Mouse (Mus musculus) limb, embryonic 15.5 days (tissue): ENCODE data around the gene Acacb. TPM values are rescaled to one million over a fixed set of nuclear protein-coding genes. Genes with fewer than 3 reads are reported as not detected.

ENCODE experiments used
- ATAC-seq: fragments of 200-750 bp; cut with Nextera tagmentation; 2 replicates; pipeline ENCODE4 v1.8.0; 2017; ENCODE audit warnings: low read depth, moderate TSS enrichment; ENCODE audit not compliant: insufficient number of reproducible peaks, low FRiP score, low TSS enrichment
- H3K27ac ChIP-seq: fragments of 300-500 bp; sonication (generic); 2 replicates; pipeline ENCODE4 v1.5.1; 2015; ENCODE audit warnings: moderate library complexity, mild to moderate bottlenecking, inconsistent platforms
- H3K27me3 ChIP-seq: fragments of 300-500 bp; sonication (generic); 2 replicates; pipeline ENCODE4 v1.6.1; 2015; ENCODE audit warnings: inconsistent platforms
- H3K36me3 ChIP-seq: fragments of 300-500 bp; sonication (generic); 2 replicates; pipeline ENCODE4 v1.6.1; 2015; ENCODE audit warnings: inconsistent platforms
- H3K4me1 ChIP-seq: fragments of 300-500 bp; sonication (generic); 2 replicates; pipeline ENCODE4 v1.6.1; 2015; ENCODE audit warnings: inconsistent platforms
- H3K4me2 ChIP-seq: fragments of 300-500 bp; sonication (generic); 2 replicates; pipeline ENCODE4 v1.6.1; 2015; ENCODE audit warnings: mild to moderate bottlenecking, inconsistent platforms
- H3K4me3 ChIP-seq: fragments of 300-500 bp; sonication (generic); 2 replicates; pipeline ENCODE4 v1.5.1; 2015; ENCODE audit warnings: mild to moderate bottlenecking, inconsistent platforms
- H3K9ac ChIP-seq: fragments of 300-500 bp; sonication (generic); 2 replicates; pipeline ENCODE4 v1.6.1; 2015; ENCODE audit warnings: inconsistent platforms
- H3K9me3 ChIP-seq: fragments of 300-500 bp; sonication (generic); 2 replicates; pipeline ENCODE4 v1.6.1; 2016; ENCODE audit warnings: inconsistent platforms
- WGBS: fragments of 180-500 bp; shearing (Covaris S2); methylation state at CpG from one replicate; pipeline ENCODE4 v1.1.7; 2015; 5-methylcytosine and 5-hydroxymethylcytosine counted together
- polyA plus RNA-seq: library from polyadenylated mRNA; unstranded; fragments of >200 nt; fragmentation: Nextera tagmentation; extraction: Ambion mirVana; gene quantifications from 2 replicates; pipeline ENCODE4 v1.2.1, GENCODE M21; 2015

Gene Acacb
- polyA plus RNA-seq, 1 experiment from 2014 or later, result 1.7 TPM

DNA sequence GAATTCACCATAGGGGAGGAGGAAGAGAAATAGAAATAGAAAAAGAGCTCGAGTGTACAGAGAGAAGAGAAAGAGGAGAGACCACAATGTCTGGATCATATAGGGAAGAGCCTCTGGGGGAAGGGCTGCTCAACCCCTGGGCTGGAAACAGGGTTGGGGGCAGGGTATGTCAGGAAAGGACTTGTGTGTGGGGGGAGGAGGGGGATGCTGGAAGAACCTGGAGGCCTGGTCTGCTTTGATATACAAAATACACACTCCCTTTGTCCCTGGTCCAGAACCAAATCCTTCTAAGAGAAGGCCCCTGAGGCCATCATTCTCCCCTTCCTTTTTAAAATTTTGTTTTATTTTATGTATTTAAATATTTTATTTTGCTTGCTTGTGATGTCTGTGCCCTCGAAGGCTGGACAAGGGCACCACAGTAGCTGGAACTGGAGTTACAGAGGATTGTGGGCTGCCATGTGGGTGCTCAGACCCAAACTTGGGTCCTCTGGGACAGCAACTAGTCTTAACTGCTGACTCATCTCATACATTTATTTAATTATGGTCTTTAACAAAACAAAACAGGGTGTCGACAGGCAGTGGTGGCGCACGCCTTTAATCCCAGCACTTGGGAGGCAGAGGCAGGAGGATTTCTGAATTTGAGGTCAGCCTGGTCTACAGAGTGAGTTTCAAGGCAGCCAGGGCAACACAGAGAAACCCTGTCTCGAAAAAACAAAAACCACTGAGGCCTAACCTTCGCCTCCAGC is 19.7 kb upstream of the Acacb start:
- no peak overlapping the region for H3K9ac ChIP-seq
- peaks cover 15% of the 10 kb centered on the region for H3K4me1 ChIP-seq
- peaks cover 39% of the 10 kb centered on the region for H3K36me3 ChIP-seq
- WGBS, result 87% methylated on average over 7 of the region's 7 CpGs
- no peaks in the 10 kb centered on the region for H3K27me3 ChIP-seq
- 0 out of 2 replicates have a peak overlapping the region, but pooled peaks have one; percentile 91 for H3K27ac ChIP-seq
- no peak for ATAC-seq
- no peaks in the 10 kb centered on the region for H3K9me3 ChIP-seq
- peak overlapping the region; percentile 94; the same call in 1 of the 2 replicates for H3K4me2 ChIP-seq
- peak overlapping the region; percentile 70; the same call in 1 of the 2 replicates for H3K4me3 ChIP-seq

DNA sequence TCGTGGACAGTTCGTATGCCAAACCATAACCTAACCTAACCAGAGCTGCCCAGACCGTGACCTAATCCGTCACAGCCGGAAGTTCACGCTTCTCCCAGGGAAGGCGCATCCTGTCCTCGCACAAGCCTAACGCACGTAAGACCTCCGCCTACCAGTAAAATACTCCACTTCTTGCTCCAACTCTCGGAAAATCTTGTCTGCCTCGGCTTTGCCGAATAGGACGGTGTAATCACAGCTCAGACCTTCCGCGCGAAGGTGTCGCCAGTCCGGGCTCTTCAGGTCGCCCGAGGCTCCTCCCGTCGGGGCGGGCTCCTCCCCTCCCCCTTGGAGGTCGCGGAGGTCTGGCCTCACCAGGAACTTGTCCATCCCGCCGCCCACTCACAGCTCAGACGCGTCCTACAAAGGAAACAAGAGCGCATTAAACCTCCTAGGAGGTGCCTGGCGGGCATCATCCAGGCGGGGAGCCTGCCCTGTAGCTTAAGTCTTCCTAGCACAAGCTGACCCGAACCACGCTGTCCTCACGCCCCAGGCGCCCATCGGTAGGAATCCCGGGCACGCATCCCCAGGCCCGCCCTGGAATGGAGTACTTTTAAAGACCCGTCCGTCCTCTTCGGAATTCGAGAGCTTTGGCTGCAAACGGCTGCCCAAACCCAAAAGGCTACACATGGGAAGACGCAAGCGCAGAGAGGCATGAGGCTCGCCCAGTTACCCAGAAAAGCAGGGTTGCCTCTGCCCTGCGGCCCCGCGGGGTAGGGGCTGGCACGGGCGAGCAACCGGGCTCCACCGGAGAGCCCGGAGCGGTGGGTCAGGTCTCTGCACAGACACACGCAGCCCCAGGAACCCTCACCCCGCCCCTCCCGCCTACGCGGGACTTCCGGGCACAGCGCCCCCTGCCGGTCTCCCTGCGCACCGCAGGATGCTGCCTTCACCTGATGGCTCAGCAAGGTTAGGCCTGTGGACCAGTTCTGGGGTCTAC is 18.7 kb upstream of the Acacb start, which contains the start of gene Alkbh2:
Gene Alkbh2 (minus strand): TSS at position 845 of the 976 bp plus-strand sequence.
- ATAC-seq, result no peak; the same call in 1 of the 2 replicates
- H3K9me3 ChIP-seq, result no peaks in the 10 kb centered on the region

DNA sequence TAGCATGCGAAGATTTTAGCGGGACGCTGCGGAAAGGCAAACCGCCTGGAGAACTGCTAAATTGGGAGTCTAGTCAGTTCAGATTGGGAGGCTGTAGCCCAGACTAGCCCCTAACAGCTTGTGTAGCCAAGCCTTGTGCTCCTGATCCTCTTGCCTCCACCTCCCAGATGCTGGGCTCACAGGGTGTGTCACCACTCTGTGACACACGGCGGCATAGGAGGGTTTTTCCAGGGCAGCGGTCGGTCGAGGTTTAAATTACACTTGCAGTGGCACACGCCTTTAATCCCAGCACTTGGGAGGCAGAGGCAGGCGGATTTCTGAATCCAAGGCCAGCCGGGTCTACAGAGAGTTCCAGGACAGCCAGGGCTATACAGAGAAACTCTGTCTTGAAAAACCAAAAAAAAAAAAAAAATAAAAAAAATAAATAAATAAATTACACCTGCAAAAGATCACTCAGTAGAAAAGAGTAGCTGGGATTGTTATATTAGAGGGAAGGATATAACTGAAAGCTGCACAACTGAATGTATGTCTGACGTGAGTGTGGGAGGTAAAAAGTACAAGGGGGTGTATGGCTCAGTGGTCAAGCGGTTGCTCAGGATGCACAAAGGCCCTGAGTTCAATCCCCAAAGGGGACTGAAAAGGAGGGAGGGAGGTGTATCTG is 16.7 kb upstream of the Acacb start:
- no peak for ATAC-seq
- no peaks in the 10 kb centered on the region for H3K27me3 ChIP-seq
- no peaks in the 10 kb centered on the region for H3K9me3 ChIP-seq
- H3K27ac ChIP-seq, result no peak overlapping the region
- H3K4me1 ChIP-seq, result peaks cover 31% of the 10 kb centered on the region
- 74% methylated on average over 15 of the region's 15 CpGs for WGBS
- peak overlapping the region; percentile 99 for H3K4me2 ChIP-seq
- peak overlapping the region; percentile 83 for H3K4me3 ChIP-seq
- 0 out of 2 replicates have a peak overlapping the region, but pooled peaks have one; percentile 54 for H3K9ac ChIP-seq
- peaks cover 11% of the 10 kb centered on the region for H3K36me3 ChIP-seq

More for the DNA sequence above, 18.7 kb upstream of the Acacb start, which contains the start of gene Alkbh2:
- WGBS, result 1% methylated on average over 68 of the region's 69 CpGs
- Histone ChIP-seq H3K4me2 (peak within 1 kb of the TSS; percentile 94), H3K9ac (peak within 1 kb of the TSS; percentile 50), H3K4me1 (peaks cover 24% of the 10 kb centered on the region), H3K4me3 (peak within 1 kb of the TSS; percentile 70), H3K27me3 (no peaks in the 10 kb centered on the region), H3K27ac (peak within 1 kb of the TSS; percentile 91), H3K36me3 (peaks cover 29% of the 10 kb centered on the region)

DNA sequence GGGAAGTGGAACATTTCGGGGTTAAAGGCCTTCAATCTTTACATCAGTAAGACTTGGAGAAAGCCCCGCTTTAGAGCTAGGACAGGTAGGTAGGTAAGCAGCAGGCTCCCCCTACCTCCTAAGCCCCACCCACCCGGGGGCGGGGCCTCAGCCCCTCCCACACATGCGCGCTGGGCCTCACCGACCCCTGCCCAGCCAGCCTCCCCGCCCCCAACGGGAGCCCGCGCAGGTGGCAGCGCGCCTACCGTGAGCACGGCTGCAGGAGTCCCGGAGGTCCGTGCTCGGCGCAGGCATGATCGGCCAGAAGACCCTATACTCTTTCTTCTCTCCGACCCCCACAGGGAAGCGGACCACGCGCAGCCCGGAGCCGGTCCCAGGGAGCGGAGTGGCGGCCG is 16.1 kb upstream of the Acacb start, which contains the start of gene Ung:
Gene Ung (plus strand): TSS at position 176 of the 395 bp plus-strand sequence.
- Histone ChIP-seq H3K4me3 (peak within 1 kb of the TSS; percentile 83), H3K27me3 (no peaks in the 10 kb centered on the region), H3K9me3 (no peaks in the 10 kb centered on the region), H3K27ac (peak within 1 kb of the TSS; percentile 76), H3K4me2 (peak within 1 kb of the TSS; percentile 99), H3K36me3 (peaks cover 7% of the 10 kb centered on the region), H3K9ac (peak within 1 kb of the TSS; percentile 54), H3K4me1 (peaks cover 31% of the 10 kb centered on the region)
- WGBS, result 1% methylated on average over 29 of the region's 29 CpGs
- ATAC-seq, result no peak

DNA sequence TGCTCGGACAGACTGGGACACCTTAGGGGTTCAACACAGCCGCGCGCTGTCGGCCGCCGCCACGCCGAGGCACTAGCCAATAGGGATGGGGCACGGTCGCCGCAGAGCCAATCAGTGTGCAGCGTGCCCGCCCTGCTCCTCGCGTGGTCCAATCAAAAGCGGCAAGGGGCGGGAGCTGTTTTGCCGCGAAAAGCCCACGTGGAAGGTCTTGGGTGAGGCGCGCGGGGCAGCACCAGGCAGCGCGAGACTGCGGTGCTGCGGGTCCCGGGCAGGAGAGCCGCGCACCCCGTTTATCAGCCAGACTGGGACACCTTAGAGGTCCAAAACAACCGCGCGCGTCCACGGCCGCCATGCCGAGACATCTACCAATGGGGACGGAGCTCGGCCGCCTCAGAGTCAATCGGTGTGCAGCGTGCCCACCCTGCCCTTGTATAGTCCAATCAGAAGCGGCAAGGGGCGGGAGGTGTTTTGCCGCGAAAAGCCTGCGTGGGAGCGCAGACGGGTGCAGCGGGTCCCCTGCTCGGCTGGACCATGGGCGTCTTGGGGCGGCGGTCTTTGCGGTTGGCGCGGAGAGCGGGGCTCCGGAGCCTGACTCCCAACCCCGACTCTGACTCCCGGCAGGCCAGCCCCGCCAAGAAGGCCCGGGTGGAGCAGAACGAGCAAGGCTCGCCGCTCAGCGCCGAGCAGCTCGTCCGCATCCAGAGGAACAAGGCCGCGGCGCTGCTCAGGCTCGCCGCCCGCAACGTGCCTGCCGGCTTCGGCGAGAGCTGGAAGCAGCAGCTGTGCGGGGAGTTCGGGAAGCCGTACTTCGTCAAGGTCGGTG is 15.4 kb upstream of the Acacb start:
- Histone ChIP-seq H3K4me1 (peaks cover 31% of the 10 kb centered on the region), H3K27me3 (no peaks in the 10 kb centered on the region), H3K4me2 (peak overlapping the region; percentile 99), H3K9ac (peak overlapping the region; percentile 54), H3K27ac (peak overlapping the region; percentile 76), H3K4me3 (peak overlapping the region; percentile 83), H3K9me3 (no peaks in the 10 kb centered on the region), H3K36me3 (0 out of 2 replicates have a peak, but pooled peaks cover under 1% of the 10 kb centered on the region)
- ATAC-seq, result peak; percentile 97
- WGBS, result under 1% methylated on average over 87 of the region's 87 CpGs

DNA sequence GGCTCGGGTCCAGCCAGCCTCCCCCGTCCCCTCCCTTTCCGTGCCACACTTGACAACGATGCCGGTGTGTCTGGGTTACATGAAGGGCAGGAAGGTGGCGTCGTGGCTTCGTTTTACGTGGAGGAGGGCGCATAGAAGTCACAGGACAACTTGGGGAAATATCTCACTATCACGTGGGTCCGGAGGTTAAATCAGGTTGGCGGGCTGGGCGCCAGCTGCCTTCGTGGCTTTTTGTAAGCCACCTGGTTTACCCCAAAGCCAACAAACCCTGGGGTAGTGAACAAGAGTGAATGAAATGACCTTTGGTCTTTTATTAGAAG is 14.9 kb upstream of the Acacb start:
- Histone ChIP-seq H3K9ac (peak overlapping the region; percentile 46), H3K9me3 (no peaks in the 10 kb centered on the region), H3K4me3 (peak overlapping the region; percentile 83), H3K4me2 (peak overlapping the region; percentile 99), H3K36me3 (no peaks in the 10 kb centered on the region), H3K27me3 (no peaks in the 10 kb centered on the region), H3K27ac (peak overlapping the region; percentile 76), H3K4me1 (peaks cover 31% of the 10 kb centered on the region)
- 0% methylated on average over 15 of the region's 15 CpGs for WGBS
- ATAC-seq, result no peak

DNA sequence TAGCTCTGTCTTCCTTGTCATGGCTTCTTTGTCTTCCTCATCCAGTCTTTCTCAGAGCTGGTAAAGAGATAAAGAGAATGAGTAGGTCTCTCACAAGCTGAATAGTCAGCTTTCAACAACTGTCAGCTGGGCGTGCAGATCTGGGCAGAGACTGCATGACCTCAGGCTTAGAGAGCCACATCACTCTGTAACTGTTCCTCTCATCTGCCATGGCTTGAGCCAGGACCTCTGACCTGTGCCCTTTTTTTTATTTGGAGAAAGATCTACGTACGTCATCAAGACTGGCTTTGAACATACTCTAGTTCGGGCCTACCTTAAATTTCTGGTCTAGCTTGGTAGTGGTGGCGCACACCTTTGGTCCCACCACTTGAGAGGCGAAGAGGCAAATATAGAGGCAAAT is 13.5 kb upstream of the Acacb start:
- H3K4me1 ChIP-seq, result peaks cover 34% of the 10 kb centered on the region
- 86% methylated on average over 6 of the region's 6 CpGs for WGBS
- H3K27ac ChIP-seq, result no peak overlapping the region
- no peak overlapping the region for H3K4me3 ChIP-seq
- H3K9me3 ChIP-seq, result no peaks in the 10 kb centered on the region
- no peaks in the 10 kb centered on the region for H3K36me3 ChIP-seq
- no peak for ATAC-seq
- H3K27me3 ChIP-seq, result no peaks in the 10 kb centered on the region
- no peak overlapping the region for H3K4me2 ChIP-seq
- H3K9ac ChIP-seq, result no peak overlapping the region

DNA sequence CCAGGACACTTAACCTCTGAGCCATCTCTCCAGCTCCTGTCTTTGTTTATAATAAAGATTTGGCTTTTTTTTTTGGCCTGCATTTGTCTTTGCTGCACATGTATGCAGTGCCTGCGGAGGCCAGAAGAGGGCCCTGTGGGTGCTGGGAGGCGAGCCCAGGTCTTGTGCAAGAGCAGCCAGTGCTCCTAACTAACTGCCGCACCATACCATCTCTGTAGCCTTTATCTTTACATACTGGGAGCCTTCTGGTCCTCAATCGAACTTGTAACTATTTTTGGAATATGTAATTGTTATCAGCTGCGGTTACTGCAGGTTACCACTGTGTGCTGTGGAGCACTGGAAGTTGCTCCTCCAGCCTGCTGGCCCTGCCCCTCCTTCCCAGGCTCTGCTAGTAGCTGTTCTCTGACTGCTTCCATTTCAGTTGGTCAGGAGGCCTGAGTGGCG is 12.2 kb upstream of the Acacb start:
- H3K27me3 ChIP-seq, result no peaks in the 10 kb centered on the region
- WGBS, result 58% methylated on average over 6 of the region's 6 CpGs
- no peak overlapping the region for H3K4me3 ChIP-seq
- H3K9ac ChIP-seq, result no peak overlapping the region
- H3K4me2 ChIP-seq, result no peak overlapping the region
- peaks cover 46% of the 10 kb centered on the region for H3K4me1 ChIP-seq
- H3K27ac ChIP-seq, result no peak overlapping the region
- ATAC-seq, result no peak
- no peaks in the 10 kb centered on the region for H3K36me3 ChIP-seq
- H3K9me3 ChIP-seq, result no peaks in the 10 kb centered on the region

DNA sequence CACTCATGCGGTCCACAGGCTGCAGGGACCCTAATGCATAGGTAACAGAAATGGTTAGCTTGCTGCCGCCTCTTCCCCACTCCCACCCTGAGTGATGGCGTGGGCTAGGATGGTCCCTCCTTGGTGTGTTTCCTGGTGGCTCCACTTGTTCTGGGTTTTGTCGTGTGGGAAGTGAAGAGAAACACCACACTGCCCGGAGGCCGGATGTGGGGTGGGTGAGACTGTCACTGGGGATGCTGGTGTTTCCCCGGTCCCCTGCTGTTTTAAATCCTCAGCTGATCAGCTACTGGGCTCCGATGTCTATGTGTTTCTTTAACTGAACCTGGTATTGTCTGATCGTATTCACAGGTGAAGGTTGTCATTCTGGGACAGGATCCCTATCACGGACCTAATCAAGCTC is 10.8 kb upstream of the Acacb start:
- Histone ChIP-seq H3K9me3 (no peaks in the 10 kb centered on the region), H3K4me2 (no peak overlapping the region), H3K36me3 (no peaks in the 10 kb centered on the region), H3K4me1 (peaks cover 53% of the 10 kb centered on the region), H3K27ac (no peak overlapping the region), H3K4me3 (no peak overlapping the region), H3K9ac (no peak overlapping the region), H3K27me3 (no peaks in the 10 kb centered on the region)
- 88% methylated on average over 10 of the region's 10 CpGs for WGBS
- ATAC-seq, result no peak

DNA sequence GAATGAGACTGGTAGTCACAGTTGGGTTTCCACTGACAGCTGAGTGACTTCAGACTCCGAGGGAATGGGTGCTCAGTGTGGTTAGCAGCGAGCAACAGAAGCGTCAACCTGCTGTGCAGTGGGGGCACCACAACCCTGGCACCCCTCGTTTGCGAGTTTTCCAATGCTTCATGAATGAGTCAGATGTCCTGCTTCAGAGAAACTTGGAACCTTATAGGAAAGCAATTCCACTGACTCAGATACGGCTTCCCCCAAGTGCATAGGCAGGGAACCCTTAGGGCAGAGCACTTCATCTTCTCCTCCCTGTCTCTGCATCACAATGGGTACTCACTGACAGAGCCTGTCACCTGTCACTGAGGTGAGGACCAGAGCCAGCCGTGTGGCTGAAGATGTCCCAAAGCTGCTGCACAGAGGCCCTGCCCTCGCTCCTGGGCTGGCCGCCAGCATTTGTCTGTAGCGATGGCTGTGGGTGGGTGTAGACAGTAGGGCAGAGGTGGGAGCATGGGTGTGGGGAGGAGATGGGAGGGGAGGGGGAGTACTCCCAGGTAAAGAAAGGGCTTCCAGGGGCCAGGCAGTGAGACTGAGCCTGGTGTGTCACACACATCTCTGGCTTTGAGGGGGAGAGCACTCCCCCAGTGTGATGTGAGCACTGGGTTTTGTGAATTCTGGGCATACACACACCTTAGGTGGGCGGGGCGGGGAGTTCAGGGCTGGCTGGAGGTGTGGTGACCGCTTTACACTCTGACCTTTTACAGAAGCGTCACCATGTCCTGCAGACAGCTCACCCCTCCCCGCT is 8.7 kb upstream of the Acacb start:
- Histone ChIP-seq H3K9ac (no peak overlapping the region), H3K4me2 (no peak overlapping the region), H3K27me3 (no peaks in the 10 kb centered on the region), H3K36me3 (no peaks in the 10 kb centered on the region), H3K27ac (peak overlapping the region; percentile 24; the same call in 1 of the 2 replicates), H3K4me3 (no peak overlapping the region), H3K9me3 (no peaks in the 10 kb centered on the region), H3K4me1 (peaks cover 38% of the 10 kb centered on the region)
- 75% methylated on average over 15 of the region's 15 CpGs for WGBS
- ATAC-seq, result no peak
